Mouse (Mus musculus): ENCODE results near the gene Arrdc2. TPM values are rescaled to one million over a fixed set of nuclear protein-coding genes. Genes with fewer than 3 reads are reported as not detected.

Gene Arrdc2
- polyA plus RNA-seq, 1 experiment from 2014 or later, result 7.6 TPM

GRCm38 (mm10) chr8:70872643-70873363, 33.3 kb upstream of the Arrdc2 start:
- Histone ChIP-seq H3K27me3 (0 out of 2 replicates have a peak, but pooled peaks cover 2% of the 10 kb centered on the region), H3K4me1 (replicated peaks) (peaks cover 35% of the 10 kb centered on the region), H3K9me3 (no peaks in the 10 kb centered on the region), H3K4me3 (peak overlapping the region; percentile 81), H3K9ac (peak overlapping the region; percentile 85), H3K4me2 (peak overlapping the region; percentile 92), H3K36me3 (peaks cover 6% of the 10 kb centered on the region; the same call in 1 of the 2 replicates), H3K27ac (peak overlapping the region; percentile 90)
- 7% methylated on average over 31 of the region's 31 CpGs for WGBS
- ATAC-seq (ENCODE audit: low FRiP score), result no peak; the same call in 1 of the 2 replicates

- 87% methylated on average over 5 of the region's 5 CpGs for WGBS
- Histone ChIP-seq H3K36me3 (peaks cover 10% of the 10 kb centered on the region; the same call in 1 of the 2 replicates), H3K9ac (no peak overlapping the region)
Observed at GRCm38 (mm10) chr8:70871195-70871807, 31.8 kb upstream of the Arrdc2 start.

GRCm38 (mm10) chr8:70869601-70870041, 30.1 kb upstream of the Arrdc2 start:
- Histone ChIP-seq H3K4me2 (peak overlapping the region; percentile 42; the same call in 1 of the 2 replicates), H3K27ac (peak overlapping the region; percentile 88), H3K9me3 (no peaks in the 10 kb centered on the region), H3K36me3 (peaks cover 10% of the 10 kb centered on the region; the same call in 1 of the 2 replicates), H3K9ac (peak overlapping the region; percentile 67; the same call in 1 of the 2 replicates), H3K27me3 (0 out of 2 replicates have a peak, but pooled peaks cover 2% of the 10 kb centered on the region), H3K4me3 (no peak overlapping the region), H3K4me1 (replicated peaks) (peaks cover 53% of the 10 kb centered on the region)
- WGBS, result 52% methylated on average over 16 of the region's 16 CpGs
- no peak for ATAC-seq (ENCODE audit: low FRiP score)

More at GRCm38 (mm10) chr8:70871195-70871807, 31.8 kb upstream of the Arrdc2 start:
- H3K4me1 ChIP-seq (replicated peaks), result peaks cover 43% of the 10 kb centered on the region
- H3K4me3 ChIP-seq, result no peak overlapping the region
- H3K27ac ChIP-seq, result no peak overlapping the region
- no peaks in the 10 kb centered on the region for H3K9me3 ChIP-seq
- H3K4me2 ChIP-seq, result no peak overlapping the region
- 0 out of 2 replicates have a peak, but pooled peaks cover 2% of the 10 kb centered on the region for H3K27me3 ChIP-seq
- no peak for ATAC-seq (ENCODE audit: low FRiP score)

GRCm38 (mm10) chr8:70869199-70869571, 29.7 kb upstream of the Arrdc2 start:
- H3K27ac ChIP-seq, result peak overlapping the region; percentile 88
- H3K27me3 ChIP-seq, result 0 out of 2 replicates have a peak, but pooled peaks cover 2% of the 10 kb centered on the region
- no peak for ATAC-seq (ENCODE audit: low FRiP score)
- peaks cover 57% of the 10 kb centered on the region for H3K4me1 ChIP-seq (replicated peaks)
- H3K4me3 ChIP-seq, result 0 out of 2 replicates have a peak overlapping the region, but pooled peaks have one; percentile 18
- peaks cover 10% of the 10 kb centered on the region; the same call in 1 of the 2 replicates for H3K36me3 ChIP-seq
- H3K9ac ChIP-seq, result peak overlapping the region; percentile 67
- H3K9me3 ChIP-seq, result no peaks in the 10 kb centered on the region
- WGBS, result 33% methylated on average over 5 of the region's 5 CpGs
- peak overlapping the region; percentile 42 for H3K4me2 ChIP-seq

- no peaks in the 10 kb centered on the region for H3K9me3 ChIP-seq
- H3K27ac ChIP-seq, result peak overlapping the region; percentile 88
- peaks cover 10% of the 10 kb centered on the region; the same call in 1 of the 2 replicates for H3K36me3 ChIP-seq
- WGBS, result 17% methylated on average over 40 of the region's 40 CpGs
- peak overlapping the region; percentile 42 for H3K4me2 ChIP-seq
- ATAC-seq (ENCODE audit: low FRiP score), result no peak
- H3K4me1 ChIP-seq (replicated peaks), result peaks cover 62% of the 10 kb centered on the region
- peak overlapping the region; percentile 18; the same call in 1 of the 2 replicates for H3K4me3 ChIP-seq
- H3K9ac ChIP-seq, result peak overlapping the region; percentile 67
- 0 out of 2 replicates have a peak, but pooled peaks cover 2% of the 10 kb centered on the region for H3K27me3 ChIP-seq
Observed at GRCm38 (mm10) chr8:70868559-70869198, 29.2 kb upstream of the Arrdc2 start.

GRCm38 (mm10) chr8:70866566-70866965, 27.0 kb upstream of the Arrdc2 start:
- peak overlapping the region; percentile 96 for H3K4me2 ChIP-seq
- peaks cover 10% of the 10 kb centered on the region; the same call in 1 of the 2 replicates for H3K36me3 ChIP-seq
- H3K9me3 ChIP-seq, result no peaks in the 10 kb centered on the region
- H3K27ac ChIP-seq, result peak overlapping the region; percentile 99
- 90% methylated on average over 7 of the region's 7 CpGs for WGBS
- no peak overlapping the region for H3K4me3 ChIP-seq
- ATAC-seq (ENCODE audit: low FRiP score), result no peak
- 0 out of 2 replicates have a peak, but pooled peaks cover 7% of the 10 kb centered on the region for H3K27me3 ChIP-seq
- peak overlapping the region; percentile 68; the same call in 1 of the 2 replicates for H3K9ac ChIP-seq
- H3K4me1 ChIP-seq (replicated peaks), result peaks cover 71% of the 10 kb centered on the region

- 0 out of 2 replicates have a peak, but pooled peaks cover 7% of the 10 kb centered on the region for H3K27me3 ChIP-seq
- H3K27ac ChIP-seq, result peak overlapping the region; percentile 99
- ATAC-seq (ENCODE audit: low FRiP score), result peak; percentile 4; the same call in 1 of the 2 replicates
- 7% methylated on average over 12 of the region's 12 CpGs for WGBS
- peaks cover 73% of the 10 kb centered on the region for H3K4me1 ChIP-seq (replicated peaks)
- H3K9ac ChIP-seq, result peak overlapping the region; percentile 68
- no peaks in the 10 kb centered on the region for H3K9me3 ChIP-seq
- H3K4me3 ChIP-seq, result peak overlapping the region; percentile 58
- H3K4me2 ChIP-seq, result peak overlapping the region; percentile 96
- H3K36me3 ChIP-seq, result peaks cover 10% of the 10 kb centered on the region; the same call in 1 of the 2 replicates
Observed at GRCm38 (mm10) chr8:70866001-70866520, 26.5 kb upstream of the Arrdc2 start.

GRCm38 (mm10) chr8:70865350-70866000, 26.0 kb upstream of the Arrdc2 start:
- peaks cover 73% of the 10 kb centered on the region for H3K4me1 ChIP-seq (replicated peaks)
- peak overlapping the region; percentile 99 for H3K27ac ChIP-seq
- H3K27me3 ChIP-seq, result 0 out of 2 replicates have a peak, but pooled peaks cover 7% of the 10 kb centered on the region
- under 1% methylated on average over 45 of the region's 46 CpGs for WGBS
- peak overlapping the region; percentile 88 for H3K9ac ChIP-seq
- peak; percentile 85 for ATAC-seq (ENCODE audit: low FRiP score)
- peaks cover 10% of the 10 kb centered on the region; the same call in 1 of the 2 replicates for H3K36me3 ChIP-seq
- H3K4me3 ChIP-seq, result peak overlapping the region; percentile 58
- no peaks in the 10 kb centered on the region for H3K9me3 ChIP-seq
- H3K4me2 ChIP-seq, result peak overlapping the region; percentile 96

GRCm38 (mm10) chr8:70864712-70865221, 25.2 kb upstream of the Arrdc2 start:
- H3K9me3 ChIP-seq, result no peaks in the 10 kb centered on the region
- peak overlapping the region; percentile 88 for H3K9ac ChIP-seq
- ATAC-seq (ENCODE audit: low FRiP score), result peak; percentile 22
- H3K4me2 ChIP-seq, result peak overlapping the region; percentile 96
- H3K27ac ChIP-seq, result peak overlapping the region; percentile 99
- 0 out of 2 replicates have a peak, but pooled peaks cover 7% of the 10 kb centered on the region for H3K27me3 ChIP-seq
- peak overlapping the region; percentile 58 for H3K4me3 ChIP-seq
- H3K4me1 ChIP-seq (replicated peaks), result peaks cover 71% of the 10 kb centered on the region
- WGBS, result 1% methylated on average over 24 of the region's 24 CpGs
- H3K36me3 ChIP-seq, result peaks cover 10% of the 10 kb centered on the region; the same call in 1 of the 2 replicates

- ATAC-seq (ENCODE audit: low FRiP score), result no peak
- Histone ChIP-seq H3K27me3 (0 out of 2 replicates have a peak, but pooled peaks cover 7% of the 10 kb centered on the region), H3K9me3 (no peaks in the 10 kb centered on the region), H3K9ac (peak overlapping the region; percentile 88), H3K4me2 (peak overlapping the region; percentile 96), H3K27ac (peak overlapping the region; percentile 99), H3K4me1 (replicated peaks) (peaks cover 69% of the 10 kb centered on the region), H3K36me3 (peaks cover 10% of the 10 kb centered on the region; the same call in 1 of the 2 replicates), H3K4me3 (peak overlapping the region; percentile 58)
- WGBS, result under 1% methylated on average over 46 of the region's 46 CpGs
Observed at GRCm38 (mm10) chr8:70863956-70864711, 24.6 kb upstream of the Arrdc2 start.
